Mouse (Mus musculus): ENCODE data around the gene Slc25a17. TPM values are rescaled to one million over a fixed set of nuclear protein-coding genes. Genes with fewer than 3 reads are reported as not detected.
A peak's percentile ranks its signal among the peaks of the same experiment; 100 is the strongest.

The Slc25a17 gene
- total RNA-seq, 2 experiments from 2014 or later: 24.3 to 26.5 TPM

DNA sequence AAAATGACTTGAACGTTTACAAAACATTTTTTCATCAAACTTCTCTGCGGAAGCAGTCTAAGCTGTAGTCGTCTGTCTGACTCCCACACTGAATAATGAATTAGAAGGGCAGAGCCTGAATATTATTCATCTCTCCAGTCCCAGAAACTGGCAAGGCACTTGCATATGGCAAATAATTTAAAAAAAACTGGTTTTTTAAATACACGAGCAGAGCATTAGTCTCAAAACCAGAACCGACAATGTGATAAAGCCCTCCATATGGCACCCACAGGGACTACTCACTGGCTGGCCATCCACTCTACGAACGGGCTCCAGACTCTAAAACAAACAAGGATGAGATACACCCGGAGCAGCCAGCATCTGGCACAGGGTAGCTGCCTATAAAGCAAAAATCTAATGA is 55.6 kb downstream of the Slc25a17 start:
- DNase-seq: no peak
- intact Hi-C loops (cut with DNase I): no loop called here

- intact Hi-C loops (cut with DNase I): no loop called here
- DNase-seq: no peak
These were observed 56.6 kb downstream of the Slc25a17 start for GRCm38 (mm10) chr15:81304006-81304405.

DNA sequence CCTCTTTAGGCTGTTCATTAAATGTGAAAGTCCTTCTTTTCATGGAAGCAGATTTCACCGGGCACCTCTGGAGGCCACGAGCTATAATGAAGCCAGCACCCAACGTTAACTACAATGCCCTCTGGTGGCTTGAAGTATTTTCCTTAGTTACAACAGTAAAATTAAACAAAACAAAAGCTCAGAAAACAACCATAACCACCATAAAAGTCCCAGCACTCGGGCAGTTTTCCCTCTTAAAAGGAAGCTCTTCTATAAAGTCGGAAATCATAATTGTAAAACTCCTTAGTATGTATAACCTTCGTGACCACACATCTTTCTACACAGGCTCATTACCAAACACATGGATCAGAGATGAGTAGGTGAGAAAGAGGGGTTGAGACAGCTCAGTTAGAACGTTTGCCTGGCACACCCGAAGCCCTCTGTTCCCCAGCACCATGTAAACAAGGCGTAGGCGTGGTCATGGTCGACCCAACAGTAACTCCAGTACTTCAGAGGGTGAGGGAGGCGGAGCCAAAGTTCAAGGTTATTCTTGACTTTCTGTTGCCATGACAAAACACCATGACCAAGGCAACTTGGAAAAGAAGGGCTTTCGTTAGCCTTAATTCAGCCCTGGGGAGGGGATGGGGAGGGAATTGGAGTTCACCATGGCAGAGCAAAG is 58.3 kb downstream of the Slc25a17 start:
- DNase-seq: peak in 1 of 2 experiments; percentile 28
- intact Hi-C loops (cut with DNase I): loop anchor here (2.0 kb wide), 1 partner anchor 65 kb away; no protein-coding TSS in a partner anchor

- intact Hi-C loops (cut with DNase I): loop anchor here (2.0 kb wide), 2 partner anchors 57 to 65 kb away; no protein-coding TSS in a partner anchor
- DNase-seq: no peak
These were observed 59.2 kb downstream of the Slc25a17 start for GRCm38 (mm10) chr15:81301193-81302070.

DNA sequence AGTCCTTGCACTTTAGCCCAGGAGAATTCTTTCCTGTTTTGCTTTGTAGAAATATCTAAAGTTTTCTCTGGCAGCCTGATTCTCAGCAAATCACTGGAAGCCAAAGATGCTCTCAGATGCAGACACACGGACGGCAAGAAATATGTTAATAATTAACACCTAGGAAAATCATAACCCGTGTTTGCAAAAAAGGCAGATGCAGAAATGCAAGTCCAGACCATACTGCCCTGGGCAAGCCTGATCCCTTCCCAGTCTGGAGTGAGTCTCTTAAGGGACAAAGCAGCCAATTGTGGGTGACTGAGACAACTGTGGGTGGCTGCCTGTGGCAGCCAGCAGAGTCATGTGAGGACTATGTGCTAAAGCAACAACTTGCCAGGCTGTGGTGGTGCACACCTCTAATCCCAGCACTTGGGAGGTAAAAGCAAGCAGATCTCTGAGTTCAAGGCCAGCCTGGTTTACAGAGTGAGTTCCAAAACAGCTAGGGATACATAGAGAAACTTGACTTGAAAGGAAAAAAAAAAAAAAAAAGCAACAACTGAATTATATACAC is 60.0 kb downstream of the Slc25a17 start:
- intact Hi-C loops (cut with DNase I): loop anchor here (2.0 kb wide), 1 partner anchor 56 kb away; no protein-coding TSS in a partner anchor
- DNase-seq: no peak

GRCm38 (mm10) chr15:81299549-81299948 is 61.1 kb downstream of the Slc25a17 start:
- no peak for DNase-seq
- intact Hi-C loops (cut with DNase I): no loop called here

GRCm38 (mm10) chr15:81298213-81298612 is 62.4 kb downstream of the Slc25a17 start:
- no peak for DNase-seq
- intact Hi-C loops (cut with DNase I): no loop called here

DNA sequence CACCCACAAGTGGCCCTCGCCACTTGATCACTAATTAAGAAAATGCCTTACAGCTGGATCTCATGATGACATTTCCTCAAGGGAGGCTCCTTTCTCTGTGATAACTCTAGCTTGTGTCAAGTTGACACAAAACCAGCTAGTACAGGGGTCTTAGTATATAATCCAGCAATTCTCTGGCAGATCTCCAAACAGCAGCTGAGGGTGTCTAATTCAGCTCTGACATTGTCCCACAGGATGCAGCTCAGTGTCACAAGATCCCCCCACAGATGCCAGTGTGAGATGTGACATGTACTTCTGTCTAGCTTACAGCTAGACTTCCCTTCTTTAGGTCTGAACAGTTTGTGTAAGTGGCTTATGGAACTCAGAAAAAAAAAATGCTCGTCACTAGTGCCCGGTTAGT is 63.1 kb downstream of the Slc25a17 start:
- intact Hi-C loops (cut with DNase I): no loop called here
- no peak for DNase-seq

DNA sequence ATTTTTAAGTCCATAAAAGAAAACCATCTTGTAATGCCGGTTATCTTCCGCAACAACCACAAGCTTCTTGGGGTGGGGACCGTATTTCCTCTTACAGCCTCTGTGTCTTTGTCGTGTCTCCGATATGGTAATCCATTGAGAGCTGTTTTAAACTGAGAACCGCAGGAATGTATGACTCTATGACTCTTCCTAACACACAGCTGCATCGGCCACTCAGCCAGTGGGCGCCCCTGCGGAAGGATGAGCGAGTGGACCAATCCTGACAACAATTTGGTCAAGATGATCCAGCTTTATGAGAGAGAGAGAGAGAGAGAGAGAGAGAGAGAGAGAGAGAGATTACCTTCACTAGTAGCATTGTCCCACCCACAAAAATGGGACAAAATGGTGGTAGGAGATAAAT is 65.7 kb downstream of the Slc25a17 start:
- DNase-seq: no peak
- intact Hi-C loops (cut with DNase I): no loop called here

DNA sequence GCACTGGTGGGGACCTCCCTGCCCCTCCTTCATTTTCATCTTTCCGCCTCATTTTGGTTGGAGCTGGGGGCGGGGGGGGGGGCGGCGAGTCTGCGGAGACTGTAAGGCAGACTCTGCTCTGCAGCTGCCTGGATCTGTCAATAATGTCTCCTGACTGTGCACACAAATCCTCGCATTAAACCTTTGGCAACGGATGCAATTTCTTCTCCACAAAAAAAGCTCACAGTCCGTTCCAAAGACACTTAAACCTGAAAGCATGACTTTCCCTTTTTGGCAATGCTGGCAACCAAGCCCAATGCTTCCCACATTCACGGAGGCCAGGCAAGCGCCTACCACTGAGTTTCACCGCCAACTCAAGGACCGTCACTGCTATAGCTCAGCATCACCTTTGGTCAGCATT is 66.2 kb downstream of the Slc25a17 start:
- no peak for DNase-seq
- intact Hi-C loops (cut with DNase I): no loop called here

- intact Hi-C loops (cut with DNase I): no loop called here
- no peak for DNase-seq
These were observed 69.9 kb downstream of the Slc25a17 start for GRCm38 (mm10) chr15:81290747-81291146.

- DNase-seq: no peak
- intact Hi-C loops (cut with DNase I): no loop called here
These were observed 70.4 kb downstream of the Slc25a17 start for GRCm38 (mm10) chr15:81290230-81290629.

DNA sequence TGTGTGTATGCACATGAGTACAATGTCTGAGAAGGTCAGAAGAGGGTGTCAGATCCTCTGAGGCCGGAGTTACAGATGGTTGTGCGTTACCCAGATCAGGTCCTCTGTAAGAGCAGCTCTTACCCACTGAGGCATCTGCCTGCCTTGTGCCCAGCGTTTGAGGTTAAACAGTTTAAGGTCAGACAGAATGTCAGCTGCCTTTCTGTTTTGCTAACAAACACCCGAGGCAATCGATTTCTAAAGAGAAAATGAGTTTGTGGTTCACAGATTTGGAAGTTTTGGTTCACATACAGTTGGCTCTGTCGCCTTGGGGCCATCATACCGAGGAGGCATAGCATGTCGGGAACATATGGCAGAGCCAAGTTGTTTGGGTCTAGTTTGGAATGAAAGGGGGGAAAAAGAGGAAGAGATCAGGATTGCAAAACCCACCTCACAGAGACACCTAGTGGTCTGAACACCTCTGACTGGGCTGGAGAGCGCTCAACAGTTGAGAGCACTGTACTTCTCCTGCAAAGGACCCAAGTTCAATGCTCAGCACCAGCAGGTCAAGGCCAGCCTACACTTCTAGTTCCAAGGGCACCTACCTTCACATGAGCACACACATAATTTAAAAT is 76.4 kb downstream of the Slc25a17 start:
- intact Hi-C loops (cut with DNase I): no loop called here

GRCm38 (mm10) chr15:81278699-81279098 is 81.9 kb downstream of the Slc25a17 start:
- intact Hi-C loops (cut with DNase I): no loop called here
- no peak for DNase-seq

More for the DNA sequence above, 76.4 kb downstream of the Slc25a17 start:
- no peak for DNase-seq

- DNase-seq: no peak
- intact Hi-C loops (cut with DNase I): no loop called here
These were observed 82.7 kb downstream of the Slc25a17 start for GRCm38 (mm10) chr15:81277928-81278327.

- DNase-seq: no peak
- intact Hi-C loops (cut with DNase I): no loop called here
These were observed 87.3 kb downstream of the Slc25a17 start for GRCm38 (mm10) chr15:81273361-81273760.

DNA sequence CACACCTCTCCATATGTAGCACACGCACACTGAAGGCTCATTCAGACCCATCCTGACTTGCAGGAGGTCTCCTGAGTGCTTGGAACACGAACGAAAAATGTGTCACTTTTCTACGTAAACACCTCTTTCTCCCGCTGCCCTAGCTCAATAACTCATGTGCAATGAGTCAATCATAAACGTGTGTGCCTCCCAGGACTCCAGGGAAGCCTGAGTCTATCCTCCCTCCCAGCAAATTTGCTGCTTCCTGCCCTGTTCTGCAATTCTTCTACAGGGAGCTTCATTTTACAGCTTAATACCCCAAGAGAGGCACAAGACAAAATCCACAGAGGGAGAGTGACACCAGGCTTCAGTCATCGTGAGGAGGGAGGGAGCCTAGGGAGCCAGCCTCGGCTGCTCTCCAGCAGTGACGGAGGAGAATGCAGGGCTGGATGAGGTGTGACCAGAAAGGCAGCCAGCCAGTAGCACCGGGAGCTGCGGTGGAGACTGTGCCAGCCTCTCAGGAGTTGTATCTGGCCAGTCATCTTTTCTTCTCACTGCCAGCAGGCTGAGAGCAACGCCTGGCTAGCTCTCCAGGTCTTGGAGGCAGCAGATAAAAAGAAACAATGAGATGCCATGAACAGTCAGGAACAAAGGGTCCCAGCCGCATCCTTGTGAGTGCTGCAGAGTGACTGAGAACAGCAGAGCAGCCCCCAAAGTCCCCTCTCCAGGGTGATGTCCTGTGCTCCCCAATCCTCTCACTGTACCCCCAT is 88.1 kb downstream of the Slc25a17 start:
- peak; percentile 48 to 51 for DNase-seq
- intact Hi-C loops (cut with DNase I): no loop called here
